Mouse (Mus musculus) thymus, postnatal 25 days (tissue): Measurements from ENCODE around the gene Trappc5.

ENCODE experiments used
- DNase-seq: peaks from one replicate; pipeline ENCODE4 v3.0.0; 2022

Trappc5 gene

DNA sequence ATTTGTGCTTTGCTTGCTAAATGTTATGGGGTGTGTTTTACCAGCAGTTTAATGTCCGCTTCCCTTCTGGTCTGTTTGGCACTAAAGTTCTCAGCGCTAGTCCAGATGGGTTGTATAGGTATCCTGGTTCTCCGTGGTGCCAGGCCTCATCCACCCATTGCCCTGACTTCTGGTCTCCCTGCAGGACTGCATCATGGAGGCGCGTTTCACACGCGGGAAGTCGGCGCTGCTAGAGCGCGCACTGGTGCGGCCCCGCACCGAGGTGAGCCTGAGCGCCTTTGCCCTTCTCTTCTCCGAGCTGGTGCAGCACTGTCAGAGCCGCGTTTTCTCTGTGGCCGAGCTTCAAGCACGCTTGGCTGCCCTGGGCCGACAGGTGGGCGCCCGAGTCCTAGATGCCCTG lies 2.7 kb downstream of the Trappc5 start:
- no peak for DNase-seq

DNA sequence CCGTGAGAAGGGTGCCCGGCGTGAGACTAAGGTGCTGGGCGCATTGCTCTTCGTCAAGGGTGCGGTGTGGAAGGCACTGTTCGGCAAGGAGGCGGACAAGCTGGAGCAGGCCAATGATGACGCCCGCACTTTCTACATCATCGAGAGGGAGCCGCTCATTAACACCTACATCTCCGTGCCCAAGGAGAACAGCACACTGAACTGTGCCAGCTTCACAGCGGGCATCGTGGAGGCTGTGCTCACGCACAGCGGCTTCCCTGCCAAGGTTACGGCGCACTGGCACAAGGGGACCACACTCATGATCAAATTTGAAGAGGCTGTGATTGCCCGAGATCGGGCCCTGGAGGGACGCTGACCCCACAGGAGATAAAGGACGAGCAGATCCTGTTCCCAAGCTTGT lies 3.1 kb downstream of the Trappc5 start:
- DNase-seq = no peak

DNA sequence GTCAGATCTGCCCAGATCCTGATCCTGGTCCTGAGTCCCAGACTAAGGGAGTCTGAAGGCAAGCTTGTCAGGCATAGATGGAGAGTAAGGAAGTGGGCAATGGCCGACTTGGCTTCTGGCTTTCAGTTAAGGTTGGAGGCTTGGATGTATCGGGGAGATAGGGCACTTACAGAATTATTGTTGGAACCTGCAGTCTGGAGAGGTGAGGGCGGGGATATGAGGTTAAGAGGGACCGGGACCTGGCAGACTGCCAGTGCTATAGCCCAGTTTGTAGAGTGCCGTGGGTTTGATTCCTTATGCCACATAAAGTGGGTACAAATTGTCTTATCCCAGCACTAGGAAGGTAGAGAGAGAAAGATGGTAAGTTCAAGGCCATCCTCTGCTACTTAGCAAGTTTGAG lies 3.6 kb downstream of the Trappc5 start:
- DNase-seq = no peak

DNA sequence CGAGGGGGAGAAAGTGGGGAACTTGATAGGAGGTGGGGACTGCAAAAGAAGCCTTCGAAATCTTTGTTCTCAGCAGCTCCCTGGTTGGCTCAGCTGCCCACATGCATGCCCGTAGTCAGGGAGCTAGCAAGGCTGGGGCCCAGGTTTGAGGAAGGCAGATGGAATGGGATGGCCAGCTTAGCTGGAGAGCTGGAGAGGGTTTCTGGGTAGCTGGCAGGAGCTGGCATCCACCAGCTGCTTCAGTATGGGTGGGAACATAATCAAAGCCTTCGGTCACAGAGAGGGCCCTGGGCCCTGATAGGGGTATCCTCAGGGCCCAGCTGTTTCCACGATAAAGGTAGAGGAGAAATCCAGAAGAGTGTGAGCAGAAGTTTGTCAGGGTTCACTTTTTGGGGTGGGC lies 6.3 kb downstream of the Trappc5 start:
- no peak for DNase-seq

DNA sequence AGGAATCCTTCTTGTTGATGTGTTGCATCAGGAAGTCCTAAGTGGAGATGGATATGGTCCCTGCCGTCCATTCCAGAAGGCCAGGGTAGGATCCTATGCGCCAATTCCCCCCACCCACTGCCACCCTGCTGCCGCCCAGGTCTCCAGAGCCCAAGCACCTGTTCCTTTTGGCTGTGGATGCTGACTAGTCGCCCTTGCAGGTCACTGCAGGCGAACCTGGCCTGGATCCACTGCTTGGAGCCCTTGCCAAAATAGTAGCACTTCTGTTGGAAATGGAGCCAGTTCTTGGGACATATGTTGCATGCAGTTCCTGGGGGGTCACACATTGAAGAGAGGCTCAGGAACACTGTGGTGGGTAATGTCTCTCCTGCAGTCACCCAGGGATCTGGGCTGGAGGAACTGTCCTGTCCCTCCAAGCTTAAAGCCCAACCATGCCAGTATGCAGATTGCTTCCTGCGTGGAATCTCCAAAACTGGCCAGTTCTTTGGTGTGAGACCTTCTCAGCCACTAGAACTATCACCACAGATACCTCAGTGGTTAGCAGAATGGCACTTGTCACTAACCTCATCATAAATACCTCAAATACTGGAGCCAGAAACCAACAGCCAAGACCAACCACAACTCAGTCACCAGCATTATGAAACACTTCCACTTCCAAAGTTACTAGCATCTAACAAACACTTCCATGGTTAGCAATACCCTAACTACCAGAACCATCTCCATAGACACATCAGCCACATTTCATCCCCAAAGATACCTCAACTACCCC lies 7.5 kb downstream of the Trappc5 start:
- no peak for DNase-seq

DNA sequence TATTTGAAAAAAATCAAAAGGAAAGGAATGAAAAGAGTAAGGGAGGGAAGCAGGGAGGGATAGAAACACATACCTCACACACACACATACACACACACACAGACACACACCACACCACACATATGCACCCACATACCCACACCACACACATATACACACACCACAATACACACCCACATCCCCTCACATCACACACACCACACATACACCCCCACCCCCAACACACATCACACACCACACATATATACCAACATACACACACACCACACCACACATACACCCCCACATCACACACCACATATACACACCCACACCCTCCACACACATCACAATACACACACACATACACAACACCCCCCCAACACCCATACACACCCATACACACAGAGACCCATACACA lies 8.4 kb downstream of the Trappc5 start:
- DNase-seq = no peak

DNA sequence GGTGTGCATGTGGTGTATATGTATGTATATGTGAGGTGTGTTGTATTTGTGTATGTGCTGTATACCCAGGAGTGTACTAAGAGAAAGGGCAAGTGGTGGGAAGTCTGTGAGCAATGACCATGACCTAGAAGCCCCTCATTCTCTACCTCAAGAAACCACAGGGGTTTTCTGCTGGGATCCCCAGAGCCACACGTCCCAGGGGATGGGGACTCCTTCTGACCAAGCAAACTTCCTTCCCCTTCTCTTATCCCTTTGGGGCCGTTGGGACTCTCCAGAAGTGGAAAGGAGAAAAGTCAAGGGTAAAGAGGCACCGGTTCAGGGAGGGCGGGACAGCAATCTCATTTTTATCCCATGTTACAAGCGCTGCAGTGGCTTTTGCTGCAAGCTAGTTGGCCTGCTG lies 9.3 kb downstream of the Trappc5 start:
- DNase-seq = no peak

DNA sequence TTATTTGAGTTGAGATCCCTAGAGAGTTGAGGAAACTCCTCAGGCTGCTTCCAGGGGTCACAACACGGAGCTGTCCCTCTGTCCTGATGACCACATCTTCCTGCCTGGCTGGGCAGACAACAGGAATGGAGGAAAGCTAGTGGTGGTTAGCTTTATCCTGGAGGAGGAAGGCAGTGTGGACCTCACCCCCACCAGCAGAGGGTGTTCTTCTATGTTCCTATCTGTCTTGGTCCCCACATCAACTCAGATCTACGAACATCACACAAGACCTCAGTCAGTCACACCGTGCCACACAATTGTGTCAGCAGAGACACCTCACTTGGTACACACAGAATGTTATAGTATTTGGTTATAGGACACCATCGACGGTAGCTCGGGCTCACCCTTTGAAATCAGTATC lies 11.4 kb downstream of the Trappc5 start:
- DNase-seq = no peak

DNA sequence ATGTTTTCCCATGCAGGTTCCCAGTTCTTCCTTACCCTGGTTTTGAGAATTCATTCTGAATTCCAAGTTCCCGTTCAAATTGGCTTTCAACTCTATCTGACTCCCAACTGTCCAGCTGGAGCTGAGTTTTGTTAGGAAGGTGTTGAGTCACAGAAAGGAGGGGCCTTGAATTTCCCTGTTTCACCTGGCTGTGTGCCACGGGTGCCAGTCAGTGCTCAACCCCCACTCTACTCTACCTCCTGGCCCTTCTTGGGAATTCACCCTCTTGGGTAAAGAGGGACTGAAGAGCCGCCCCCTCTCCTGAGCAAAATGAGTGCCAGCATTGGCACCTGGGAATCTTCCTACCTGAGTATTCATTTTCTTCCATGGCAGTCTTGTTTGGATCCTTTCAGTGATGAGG lies 14.7 kb downstream of the Trappc5 start:
- no peak for DNase-seq

DNA sequence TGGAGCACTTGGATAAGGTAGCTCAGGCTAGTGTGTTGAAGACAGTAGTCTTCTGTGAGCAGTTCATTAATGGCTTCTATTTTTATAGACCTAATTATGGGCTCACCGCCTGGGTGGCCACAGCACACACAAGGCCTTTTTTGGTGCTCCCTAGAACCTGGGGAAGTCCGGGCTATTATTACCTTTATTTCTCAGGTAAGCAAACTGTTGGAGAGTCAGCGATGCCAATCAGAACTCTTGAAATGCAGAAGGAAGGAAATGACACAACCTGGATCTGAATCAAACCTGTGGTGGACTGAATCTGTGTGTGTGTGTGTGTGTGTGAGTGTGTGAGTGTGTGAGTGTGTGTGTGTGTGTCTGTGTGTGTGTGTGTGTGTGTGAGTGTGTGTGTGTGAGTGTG lies 18.0 kb downstream of the Trappc5 start, which contains the start of gene Fcer2a:
Fcer2a (minus strand) TSS at position 55 of the 400 bp plus-strand sequence.
- no peak for DNase-seq

DNA sequence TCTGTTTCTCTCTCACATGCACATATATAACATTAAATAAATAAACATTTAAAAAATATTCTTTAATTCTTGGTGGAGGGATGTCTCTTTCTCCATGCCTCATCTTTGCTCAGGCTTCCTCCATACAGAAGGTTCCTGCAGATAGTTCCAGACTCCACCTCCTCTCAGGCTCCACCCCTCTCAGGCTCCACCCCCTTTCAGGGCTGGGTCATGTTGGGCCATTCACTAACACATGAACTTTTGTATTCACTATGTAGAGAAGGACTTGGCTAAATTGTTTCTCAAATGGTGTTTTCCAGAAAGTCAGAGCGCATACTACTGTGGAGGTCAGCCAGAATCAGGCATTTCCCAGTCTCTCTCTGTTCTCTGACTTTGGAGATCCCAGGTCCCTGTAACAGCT lies 25.4 kb downstream of the Trappc5 start:
- DNase-seq = no peak

DNA sequence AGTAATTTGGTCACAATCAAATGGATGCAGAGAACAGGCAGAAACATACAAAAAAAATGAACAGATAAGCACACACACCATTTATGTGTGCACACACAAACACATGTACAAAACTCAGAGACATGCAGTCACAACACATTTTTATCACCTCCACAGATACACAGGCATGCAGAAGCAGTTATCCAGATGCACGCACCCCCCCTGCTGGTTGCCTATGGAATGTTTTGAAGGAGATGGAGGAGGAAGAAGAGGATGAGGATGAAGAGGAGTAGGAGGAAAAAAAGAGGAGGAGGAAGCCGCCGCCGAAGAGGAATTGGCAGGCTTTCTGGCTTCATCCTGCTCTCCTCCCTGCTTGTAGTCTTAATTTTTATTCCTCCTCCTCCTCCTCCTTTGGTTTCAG lies 29.6 kb downstream of the Trappc5 start:
- DNase-seq = no peak

DNA sequence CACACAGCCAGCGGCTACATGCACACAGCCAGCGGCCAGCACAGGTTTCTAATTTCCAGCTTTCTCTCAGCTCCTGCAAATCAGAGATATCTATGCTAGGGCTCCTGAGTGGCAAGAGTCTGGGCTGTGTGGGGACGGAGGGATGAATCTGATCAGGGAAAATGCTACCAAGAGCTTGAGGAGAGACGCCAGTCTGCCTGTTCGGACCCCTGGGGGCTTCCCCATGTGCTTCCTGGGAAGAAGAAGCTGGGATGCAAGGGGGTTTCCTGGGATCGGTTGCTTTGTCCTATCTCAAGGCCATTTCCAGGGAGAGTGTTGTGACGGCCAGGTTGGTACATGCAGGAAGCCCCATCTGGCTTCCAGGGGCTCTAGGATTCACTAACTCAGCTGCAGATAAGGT lies 31.5 kb downstream of the Trappc5 start:
- no peak for DNase-seq

DNA sequence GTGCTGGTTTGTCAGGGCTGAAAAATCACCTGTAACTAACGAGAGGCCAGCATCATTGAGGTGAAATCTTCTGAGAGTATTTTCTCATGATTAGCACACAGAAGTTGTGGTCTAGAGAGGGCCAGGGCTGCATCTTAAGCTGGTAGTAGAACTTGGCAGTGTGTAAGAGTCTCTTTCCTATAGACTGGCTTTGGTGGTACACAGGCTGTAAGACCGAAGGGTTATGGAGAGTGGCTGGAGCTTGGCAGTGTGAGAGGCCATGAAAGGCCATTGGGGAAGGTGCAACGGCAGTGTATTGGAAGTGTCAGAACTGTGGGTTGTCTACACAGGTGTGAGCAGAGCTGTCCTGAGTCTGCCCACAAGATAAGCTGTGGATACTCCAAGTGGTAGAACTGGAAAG lies 34.2 kb downstream of the Trappc5 start:
- DNase-seq = no peak

DNA sequence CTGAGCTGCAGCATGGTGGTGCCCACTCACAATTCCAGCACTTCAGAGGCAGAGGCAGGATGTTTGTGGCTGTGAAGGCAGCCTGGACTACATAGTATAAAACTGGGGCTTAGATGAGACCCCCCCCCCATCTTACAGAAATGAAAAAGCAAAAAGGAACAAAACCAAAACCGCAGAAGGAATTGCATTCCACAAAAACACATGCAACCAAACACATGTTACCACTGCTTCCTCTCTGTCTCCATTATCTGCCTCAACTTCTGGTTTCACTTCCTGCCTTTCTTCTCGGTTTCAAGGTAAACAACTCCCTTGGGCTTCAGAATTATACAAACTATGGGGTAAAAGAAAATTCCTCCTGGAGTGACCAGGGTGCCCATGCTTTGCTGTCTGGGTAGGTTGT lies 35.5 kb downstream of the Trappc5 start:
- DNase-seq = no peak

DNA sequence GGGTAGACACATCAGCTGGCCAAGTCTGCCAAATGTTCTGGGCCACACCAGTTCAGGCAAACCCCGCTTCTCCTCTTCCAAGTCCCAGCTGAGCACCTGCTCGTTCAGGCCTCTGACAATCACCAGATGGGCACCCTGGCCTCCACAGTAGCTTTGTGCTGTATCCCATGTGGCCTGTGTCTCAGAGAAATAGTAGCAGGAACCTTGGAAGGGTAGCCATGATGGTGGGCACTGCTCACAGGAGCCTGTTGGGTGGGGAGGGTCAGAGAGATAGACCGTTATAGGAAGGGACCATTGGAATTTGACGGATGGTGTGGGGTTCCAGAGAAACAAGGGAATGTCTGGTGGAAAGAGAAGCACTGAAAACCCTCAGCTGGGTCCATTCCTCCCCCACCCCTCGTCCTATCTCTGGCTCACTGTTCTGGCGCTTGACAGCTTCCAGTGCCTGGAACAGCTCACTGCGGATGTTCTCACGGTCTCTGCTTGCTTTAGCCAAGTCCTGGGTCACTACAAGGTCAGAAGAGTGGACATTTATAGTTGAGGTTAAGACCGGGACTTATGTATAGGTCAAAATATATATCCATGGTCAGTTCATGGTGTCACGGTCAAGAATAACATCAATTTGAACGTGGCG lies 41.3 kb downstream of the Trappc5 start:
- no peak for DNase-seq

DNA sequence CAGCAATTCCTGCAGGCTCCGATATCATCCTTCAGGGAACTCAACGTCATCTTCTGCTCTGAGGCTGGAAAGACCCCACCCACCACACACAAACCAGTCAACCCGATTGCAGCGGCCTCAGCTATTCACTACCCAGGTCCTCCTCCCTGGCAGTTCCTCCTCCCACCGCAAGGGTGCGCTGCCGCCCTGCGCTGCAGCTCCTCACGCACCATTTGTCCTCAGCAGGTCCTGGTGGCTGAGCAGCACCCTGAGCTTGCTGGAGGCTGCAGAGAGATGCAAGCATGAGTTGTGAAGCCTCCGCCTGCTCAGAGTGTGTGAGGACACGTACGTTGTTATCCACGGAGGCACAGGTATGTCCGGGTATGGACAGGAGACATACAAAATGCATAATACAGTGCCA lies 42.5 kb downstream of the Trappc5 start:
- DNase-seq = peak; percentile 78

DNA sequence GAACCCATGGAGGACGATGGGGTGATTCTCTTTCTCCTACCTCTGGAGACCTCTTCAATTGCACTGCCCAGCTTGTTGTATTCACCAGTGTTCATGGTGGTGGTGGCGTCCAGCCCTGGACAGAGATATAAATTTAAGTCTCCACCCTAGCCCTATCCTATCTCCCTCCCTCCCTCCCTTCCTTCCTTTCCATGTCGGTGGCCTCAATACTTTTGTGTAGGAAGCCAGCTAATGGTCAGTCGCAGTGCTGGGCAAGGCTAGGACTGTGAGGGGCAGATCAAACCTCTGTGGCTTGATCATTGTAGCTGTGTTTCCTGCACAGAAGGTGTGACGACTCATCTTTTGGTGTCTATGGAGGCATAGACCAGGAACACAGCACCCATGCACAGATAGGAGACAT lies 44.5 kb downstream of the Trappc5 start, which contains the start of gene Clec4g:
Clec4g (minus strand) TSS at position 101 of the 400 bp plus-strand sequence.
- DNase-seq = no peak

DNA sequence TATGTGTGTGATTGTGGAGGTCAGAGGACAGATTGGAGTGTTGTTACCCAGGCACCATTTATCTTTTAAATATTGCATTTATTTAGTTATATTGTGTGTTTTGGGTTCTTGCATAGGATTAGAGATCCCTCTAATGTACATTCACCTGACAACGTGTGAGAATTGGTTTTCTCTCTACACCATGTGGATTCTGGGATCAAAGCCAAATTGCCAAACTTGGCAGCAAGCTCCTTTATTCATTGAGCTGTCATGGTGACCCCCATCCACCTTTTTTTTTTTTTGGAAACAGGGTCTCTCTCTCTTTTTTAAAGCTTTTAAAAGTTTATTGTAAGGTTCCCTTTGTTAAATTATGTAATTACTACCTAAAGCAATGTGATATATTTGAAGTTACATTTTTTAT lies 44.9 kb downstream of the Trappc5 start:
- DNase-seq = no peak
